Mouse (Mus musculus): ENCODE measurements around the gene 1700016K19Rik.
A peak's percentile ranks its signal among the peaks of the same experiment; 100 is the strongest.
"Not testable (repeated sequence)": the region's sequence is repeated elsewhere in the genome, so short reads cannot be mapped to it uniquely, and the experiment has no call there.

The 1700016K19Rik gene

GRCm38 (mm10) chr11:75990965-75991835 is 8.5 kb upstream of the 1700016K19Rik start:
- DNase-seq, result no peak

- no peak for DNase-seq
Observed at GRCm38 (mm10) chr11:75991911-75992310, 7.8 kb upstream of the 1700016K19Rik start.

GRCm38 (mm10) chr11:75992481-75992880 is 7.2 kb upstream of the 1700016K19Rik start:
- DNase-seq, result no peak

- DNase-seq, result no peak
Observed at GRCm38 (mm10) chr11:75994357-75994756, 5.4 kb upstream of the 1700016K19Rik start.

GRCm38 (mm10) chr11:76000701-76001100 is 989 bp downstream of the 1700016K19Rik start:
- no peak for DNase-seq

GRCm38 (mm10) chr11:76001237-76001878 is 1.6 kb downstream of the 1700016K19Rik start:
- DNase-seq, result no peak

GRCm38 (mm10) chr11:76004276-76004675 is 4.6 kb downstream of the 1700016K19Rik start:
- not testable (repeated sequence) for DNase-seq

- no peak for DNase-seq
Observed at GRCm38 (mm10) chr11:76008162-76008561, 8.4 kb downstream of the 1700016K19Rik start.

- no peak for DNase-seq
Observed at GRCm38 (mm10) chr11:76009101-76009500, 9.4 kb downstream of the 1700016K19Rik start.

GRCm38 (mm10) chr11:76010838-76011624 is 11.3 kb downstream of the 1700016K19Rik start:
- DNase-seq, result no peak

- no peak for DNase-seq
Observed at GRCm38 (mm10) chr11:76015251-76015650, 15.5 kb downstream of the 1700016K19Rik start.

GRCm38 (mm10) chr11:76015814-76016213 is 16.1 kb downstream of the 1700016K19Rik start:
- no peak for DNase-seq

- DNase-seq, result no peak
Observed at GRCm38 (mm10) chr11:76019879-76020278, 20.2 kb downstream of the 1700016K19Rik start.

- no peak for DNase-seq
Observed at GRCm38 (mm10) chr11:76020916-76021315, 21.2 kb downstream of the 1700016K19Rik start.

- no peak for DNase-seq
Observed at GRCm38 (mm10) chr11:76025080-76025583, 25.4 kb downstream of the 1700016K19Rik start.

- DNase-seq, result no peak
Observed at GRCm38 (mm10) chr11:76026527-76027138, 26.9 kb downstream of the 1700016K19Rik start.

- peak; percentile 94 for DNase-seq
Observed at GRCm38 (mm10) chr11:76027139-76028071, 27.7 kb downstream of the 1700016K19Rik start, which contains the start of gene Rflnb. Gene Rflnb, minus strand, starts transcription at chr11:76027782.

GRCm38 (mm10) chr11:76028072-76028465 is 28.4 kb downstream of the 1700016K19Rik start:
- DNase-seq, result peak; percentile 69

GRCm38 (mm10) chr11:76033359-76033758 is 33.6 kb downstream of the 1700016K19Rik start:
- no peak for DNase-seq

GRCm38 (mm10) chr11:76033836-76034235 is 34.1 kb downstream of the 1700016K19Rik start:
- DNase-seq, result no peak

GRCm38 (mm10) chr11:76035182-76035581 is 35.5 kb downstream of the 1700016K19Rik start:
- DNase-seq, result no peak

All from embryo, embryonic 11 days (tissue).